Mouse (Mus musculus): ENCODE measurements around the gene Gm13057.
"Not testable (repeated sequence)": the region's sequence is repeated elsewhere in the genome, so short reads cannot be mapped to it uniquely, and the experiment has no call there.

Gene Gm13057

GRCm38 (mm10) chr4:143551400-143551799, at the start of gene Gm13057, which contains the start of gene BC080695:
Gm13057 (plus strand) TSS chr4:143551709.
BC080695 (plus strand) TSS chr4:143551700.
- not testable (repeated sequence) for DNase-seq (ENCODE audit: low spot score in 2 of 2)

DNA sequence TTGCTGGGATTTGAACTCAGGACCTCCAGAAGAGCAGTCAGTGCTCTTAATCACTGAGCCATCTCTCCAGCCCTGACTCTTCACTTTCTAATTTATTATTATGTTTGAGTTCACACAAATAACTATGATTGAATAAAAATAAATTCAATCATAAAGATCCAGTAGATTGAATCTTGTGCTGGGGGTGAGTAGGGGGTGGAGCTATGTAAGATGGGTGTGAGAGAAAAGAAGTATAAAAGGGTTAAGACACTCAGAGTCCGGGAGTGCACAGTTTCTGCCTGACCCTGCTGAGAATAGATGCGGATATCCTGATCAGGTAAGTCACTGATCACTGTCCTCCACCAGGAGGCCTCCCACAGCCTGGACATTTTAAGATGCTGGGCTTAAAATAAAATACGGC, 40.5 kb upstream of the Gm13057 start, which contains the start of gene Gm13043:
Gm13043 (plus strand) TSS at position 301 of the 400 bp plus-strand sequence.
- DNase-seq (ENCODE audit: low spot score in 2 of 2): no peak

GRCm38 (mm10) chr4:143535654-143536053, 15.9 kb upstream of the Gm13057 start, which contains the start of gene Gm13040:
Gm13040 (plus strand) TSS chr4:143535954.
- DNase-seq (ENCODE audit: low spot score in 2 of 2): not testable (repeated sequence)

All from urinary bladder, postnatal 36 days (tissue).